Mouse (Mus musculus) bone marrow macrophage, adult 2 months (primary cell): ENCODE results near the gene Olfr123.

Source experiments
- CTCF ChIP-seq: IDR thresholded peaks from 2 replicates; pipeline ENCODE4 v1.5.1; 2012; ENCODE audit warnings: low read depth, mild to moderate bottlenecking, low read length, moderate library complexity
- POLR2A ChIP-seq: IDR thresholded peaks from 2 replicates; pipeline ENCODE4 v1.6.1; 2012; ENCODE audit warnings: mild to moderate bottlenecking, low read depth, low read length, borderline replicate concordance

- TF ChIP-seq POLR2A (no peak), CTCF (no peak)
Observed at GRCm38 (mm10) chr17:37832649-37833048, 39.3 kb downstream of the Olfr123 start, which contains the start of gene Olfr125.
